Mouse (Mus musculus) forebrain, embryonic 10.5 days (tissue): ENCODE results near the gene Ttn. TPM values are rescaled to one million over a fixed set of nuclear protein-coding genes. Genes with fewer than 3 reads are reported as not detected.
"Not testable (repeated sequence)": the region's sequence is repeated elsewhere in the genome, so short reads cannot be mapped to it uniquely, and the experiment has no call there.

Experiments used
- DNase-seq: peaks from one replicate; pipeline ENCODE4 v3.0.0-alpha.2; 2017; ENCODE audit warnings: low spot score; ENCODE audit errors: extremely low spot score
- H3K27ac ChIP-seq: fragments of 300-500 bp; sonication (generic); 2 replicates; pipeline ENCODE4 v1.5.1; 2016; ENCODE audit warnings: mild to moderate bottlenecking
- H3K27me3 ChIP-seq: fragments of 300-500 bp; sonication (generic); 2 replicates; pipeline ENCODE4 v1.6.1; 2016; ENCODE audit warnings: mild to moderate bottlenecking; ENCODE audit not compliant: poor library complexity, severe bottlenecking
- H3K36me3 ChIP-seq: fragments of 300-500 bp; sonication (generic); replicated peaks from 2 replicates; pipeline ENCODE4 v1.6.1; 2016; ENCODE audit warnings: mild to moderate bottlenecking, moderate library complexity
- H3K4me1 ChIP-seq: fragments of 300-500 bp; sonication (generic); 2 replicates; pipeline ENCODE4 v1.6.1; 2016
- H3K4me3 ChIP-seq: fragments of 300-500 bp; sonication (generic); 2 replicates; pipeline ENCODE4 v1.5.1; 2016; ENCODE audit warnings: mild to moderate bottlenecking, moderate library complexity
- H3K9me3 ChIP-seq: fragments of 300-500 bp; sonication (generic); 2 replicates; pipeline ENCODE4 v1.6.1; 2016; ENCODE audit warnings: mild to moderate bottlenecking, moderate library complexity
- WGBS: fragments of 180-500 bp; shearing (Covaris S2); methylation state at CpG from one replicate; pipeline ENCODE4 v1.1.7; 2016; 5-methylcytosine and 5-hydroxymethylcytosine counted together
- polyA plus RNA-seq: library from polyadenylated mRNA; unstranded; fragments of >200 nt; fragmentation: Nextera tagmentation; extraction: Ambion mirVana; gene quantifications from 2 replicates; pipeline ENCODE4 v1.2.1, GENCODE M21; 2016

Gene Ttn
- polyA plus RNA-seq, result 0.01 and 0.05 TPM in 2 replicates

DNA sequence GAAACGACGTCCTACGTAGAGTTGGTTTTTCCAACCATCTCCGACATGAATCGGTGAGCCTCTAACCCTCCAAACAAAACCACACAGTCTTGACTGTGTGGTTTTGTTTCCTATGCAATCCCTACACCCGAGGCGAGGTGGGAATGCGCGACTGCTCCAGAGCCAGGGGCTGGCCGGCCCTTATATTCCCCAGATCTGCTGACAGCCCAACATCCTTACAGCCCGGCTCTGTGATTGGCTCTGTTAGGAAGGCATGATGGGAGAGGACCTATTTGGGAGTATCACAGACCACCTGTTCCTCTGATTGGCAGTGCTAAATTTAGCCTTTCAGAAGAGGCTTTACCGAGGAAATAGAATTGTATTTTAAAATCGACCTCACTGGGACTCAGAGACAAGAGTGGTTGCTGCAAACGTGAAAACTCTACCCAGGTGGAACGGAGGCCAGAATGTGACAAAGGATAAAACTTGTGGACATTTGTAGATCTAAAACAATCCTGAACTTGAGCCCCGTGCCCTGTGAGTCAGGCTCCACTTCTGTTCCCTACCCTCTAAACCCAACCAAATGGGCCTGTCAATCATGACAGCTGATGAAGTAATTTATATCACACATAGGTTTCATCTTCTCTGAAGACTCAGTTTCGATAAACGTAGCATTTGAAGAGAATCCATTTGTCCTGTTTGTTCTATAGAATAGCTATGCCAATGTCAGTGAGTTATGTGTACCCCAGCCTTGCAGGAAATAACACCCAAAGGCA is at the start of gene Ttn:
Gene Ttn (minus strand): TSS at position 157 of the 755 bp plus-strand sequence.
- WGBS, result 86% methylated on average over 18 of the region's 18 CpGs
- DNase-seq, result no peak
- no peaks in the 10 kb centered on the region for H3K36me3 ChIP-seq
- no peak within 1 kb of the TSS for H3K27ac ChIP-seq
- no peak within 1 kb of the TSS for H3K4me3 ChIP-seq
- no peaks in the 10 kb centered on the region for H3K27me3 ChIP-seq
- no peaks in the 10 kb centered on the region for H3K4me1 ChIP-seq
- H3K9me3 ChIP-seq, result no peaks in the 10 kb centered on the region

DNA sequence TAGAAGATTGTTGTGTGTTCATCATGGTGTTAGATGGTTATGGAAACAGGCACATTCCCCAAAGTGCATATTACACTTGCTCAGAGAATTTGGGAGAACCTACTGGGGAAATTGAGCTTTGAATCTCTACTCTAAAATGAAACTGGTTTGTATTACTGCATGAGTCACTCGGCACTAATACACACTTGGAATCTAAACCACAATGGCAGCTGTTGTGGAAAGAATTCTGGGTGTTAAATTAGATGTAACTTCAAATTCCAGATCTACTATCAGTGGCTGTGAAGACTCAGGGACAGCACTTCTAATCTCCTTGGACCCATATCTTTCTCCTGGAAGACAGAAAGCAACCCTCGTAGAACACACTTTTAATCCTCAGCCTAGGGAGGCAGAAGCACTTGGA is 38.3 kb upstream of the Ttn start:
- H3K27ac ChIP-seq, result no peak overlapping the region
- no peaks in the 10 kb centered on the region for H3K36me3 ChIP-seq
- H3K27me3 ChIP-seq, result no peaks in the 10 kb centered on the region
- WGBS, result 91% methylated on average over 2 of the region's 2 CpGs
- no peaks in the 10 kb centered on the region for H3K9me3 ChIP-seq
- no peak for DNase-seq
- no peak overlapping the region for H3K4me3 ChIP-seq
- H3K4me1 ChIP-seq, result no peaks in the 10 kb centered on the region

DNA sequence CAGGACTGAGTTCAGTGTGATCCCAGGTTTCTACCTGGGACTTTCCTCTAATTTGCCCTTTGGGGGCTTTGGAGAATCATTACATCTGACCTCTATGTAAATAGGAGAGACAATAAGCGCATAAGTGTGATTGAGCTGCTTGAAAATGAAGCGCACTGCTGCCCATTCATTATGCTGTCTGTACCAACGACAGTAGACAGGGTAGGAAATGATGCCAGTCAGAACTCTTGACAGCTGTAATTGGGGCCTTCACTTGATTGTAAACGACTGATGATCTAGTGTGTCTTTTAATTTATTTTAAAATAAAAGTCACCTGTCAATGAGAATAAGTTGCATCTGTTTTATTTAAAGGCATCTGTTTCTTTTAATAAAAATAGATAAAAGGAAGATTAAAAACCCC is 35.4 kb upstream of the Ttn start:
- Histone ChIP-seq H3K4me3 (no peak overlapping the region), H3K9me3 (no peaks in the 10 kb centered on the region), H3K27ac (no peak overlapping the region), H3K4me1 (no peaks in the 10 kb centered on the region), H3K27me3 (no peaks in the 10 kb centered on the region), H3K36me3 (no peaks in the 10 kb centered on the region)
- WGBS, result 87% methylated on average over 4 of the region's 4 CpGs
- DNase-seq, result no peak

DNA sequence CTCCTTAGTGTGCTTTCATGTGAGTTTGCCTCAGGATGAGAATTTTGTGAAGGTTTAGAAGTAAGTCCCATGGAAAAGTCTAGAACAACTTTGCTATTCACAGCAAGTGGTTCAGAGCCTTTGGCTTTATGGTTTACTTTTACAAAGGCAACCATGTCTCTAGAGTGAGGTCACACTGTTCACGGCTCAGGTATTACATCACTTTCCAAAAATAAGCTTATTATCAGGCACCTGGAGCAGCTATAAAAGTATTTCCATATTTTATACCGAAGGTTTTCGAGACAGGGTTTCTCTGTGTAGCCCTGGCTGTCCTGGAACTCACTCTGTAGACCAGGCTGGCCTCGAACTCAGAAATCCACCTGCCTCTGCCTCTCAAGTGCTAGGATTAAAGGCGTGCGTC is 31.1 kb upstream of the Ttn start:
- WGBS, result 94% methylated on average over 6 of the region's 6 CpGs
- DNase-seq, H3K4me3 ChIP-seq, H3K36me3 ChIP-seq, H3K27me3 ChIP-seq, H3K27ac ChIP-seq, H3K9me3 ChIP-seq, H3K4me1 ChIP-seq: not testable (repeated sequence)

DNA sequence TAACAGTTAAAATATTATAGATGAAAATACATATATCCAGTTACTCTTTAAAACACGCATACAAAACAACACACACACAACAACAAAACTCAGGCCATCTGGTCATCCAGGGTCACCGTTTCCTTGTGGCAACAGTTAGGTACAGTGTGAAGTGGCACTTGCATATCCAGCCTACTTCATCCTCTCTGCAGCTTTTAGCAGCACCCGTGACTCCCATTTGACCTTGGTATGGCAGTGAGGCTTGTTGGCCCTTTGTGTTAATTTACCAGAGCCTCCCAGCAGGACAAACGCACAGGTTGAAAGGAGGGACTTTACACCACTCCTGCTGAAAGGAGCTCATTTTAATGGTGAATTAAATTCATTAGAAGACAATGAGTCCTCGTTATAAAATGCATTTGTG is 29.6 kb upstream of the Ttn start:
- H3K4me1 ChIP-seq, result peaks cover 3% of the 10 kb centered on the region

DNA sequence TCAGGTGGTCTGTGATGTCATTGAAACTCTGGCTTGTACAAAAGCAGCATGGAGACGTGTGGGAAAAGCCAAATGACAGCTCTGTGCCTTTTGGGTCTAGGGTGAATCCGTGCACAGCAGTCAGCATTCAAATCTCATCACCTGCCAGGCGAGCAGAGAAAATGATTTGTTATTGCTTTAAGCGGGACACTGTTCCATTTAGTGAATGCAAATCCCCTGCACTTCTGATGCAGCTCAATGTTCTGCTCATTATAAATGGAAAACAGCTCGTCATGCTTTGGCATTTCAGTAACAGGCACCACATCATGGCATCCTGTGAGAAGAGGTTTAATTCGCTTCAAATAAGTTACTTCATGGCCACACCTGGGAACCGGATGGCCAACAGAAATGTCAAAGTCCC is 24.7 kb upstream of the Ttn start:
- Histone ChIP-seq H3K9me3 (no peaks in the 10 kb centered on the region), H3K36me3 (no peaks in the 10 kb centered on the region), H3K4me3 (no peak overlapping the region), H3K4me1 (peaks cover 1% of the 10 kb centered on the region), H3K27me3 (no peaks in the 10 kb centered on the region), H3K27ac (no peak overlapping the region)
- no peak for DNase-seq
- WGBS, result 83% methylated on average over 7 of the region's 7 CpGs

More for the DNA sequence above, 29.6 kb upstream of the Ttn start:
- 66% methylated on average over 5 of the region's 5 CpGs for WGBS
- Histone ChIP-seq H3K36me3 (no peaks in the 10 kb centered on the region), H3K4me3 (no peak overlapping the region), H3K27me3 (no peaks in the 10 kb centered on the region), H3K27ac (no peak overlapping the region), H3K9me3 (no peaks in the 10 kb centered on the region)
- DNase-seq, result no peak

DNA sequence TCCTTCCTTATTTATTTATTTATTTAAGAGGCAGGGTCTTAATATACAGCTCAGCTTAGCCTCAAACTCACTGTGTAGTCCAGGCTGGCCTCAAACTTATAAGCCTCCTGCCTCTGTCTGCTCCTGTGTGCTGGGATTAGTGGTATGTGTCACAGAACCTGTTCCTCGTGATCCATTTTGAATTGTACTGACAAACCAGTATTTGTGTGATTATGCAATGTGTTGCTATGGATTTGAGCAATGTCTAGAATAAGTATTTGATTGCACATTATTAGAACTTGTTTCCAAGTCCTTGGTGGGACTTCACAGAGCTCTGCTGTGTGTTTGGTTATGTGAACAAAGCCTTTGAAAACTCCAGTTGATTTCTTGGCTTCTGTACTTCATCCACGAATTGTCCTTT is 20.8 kb upstream of the Ttn start:
- H3K27ac ChIP-seq, result no peak overlapping the region
- H3K36me3 ChIP-seq, result no peaks in the 10 kb centered on the region
- H3K4me1 ChIP-seq, result no peaks in the 10 kb centered on the region
- H3K4me3 ChIP-seq, result no peak overlapping the region
- DNase-seq, result no peak
- WGBS, result 85% methylated on average over 2 of the region's 2 CpGs
- H3K27me3 ChIP-seq, result no peaks in the 10 kb centered on the region
- no peaks in the 10 kb centered on the region for H3K9me3 ChIP-seq

DNA sequence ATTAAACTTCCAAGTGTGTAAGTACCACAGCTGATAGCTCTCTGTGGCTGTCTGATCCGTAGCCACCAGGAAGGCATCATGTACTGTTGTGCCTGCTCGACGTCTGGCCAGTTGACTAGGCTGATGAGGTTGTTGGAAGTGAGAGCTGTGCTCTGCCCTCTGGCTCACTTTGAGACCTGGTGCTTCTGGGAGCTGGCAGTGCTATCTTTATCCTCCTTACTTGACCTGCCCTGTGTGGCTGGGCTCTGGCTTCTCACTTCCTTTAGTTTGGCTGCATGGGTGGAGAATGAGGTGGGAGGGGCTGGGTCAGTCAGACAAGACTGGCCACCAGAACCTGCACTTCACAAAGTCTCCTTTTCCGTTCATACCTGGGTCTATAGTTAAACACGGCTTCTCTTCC is 16.0 kb upstream of the Ttn start:
- 80% methylated on average over 5 of the region's 5 CpGs for WGBS
- H3K4me1 ChIP-seq, result no peaks in the 10 kb centered on the region
- no peak for DNase-seq
- H3K4me3 ChIP-seq, result no peak overlapping the region
- no peaks in the 10 kb centered on the region for H3K9me3 ChIP-seq
- no peaks in the 10 kb centered on the region for H3K27me3 ChIP-seq
- no peak overlapping the region for H3K27ac ChIP-seq
- H3K36me3 ChIP-seq, result no peaks in the 10 kb centered on the region

DNA sequence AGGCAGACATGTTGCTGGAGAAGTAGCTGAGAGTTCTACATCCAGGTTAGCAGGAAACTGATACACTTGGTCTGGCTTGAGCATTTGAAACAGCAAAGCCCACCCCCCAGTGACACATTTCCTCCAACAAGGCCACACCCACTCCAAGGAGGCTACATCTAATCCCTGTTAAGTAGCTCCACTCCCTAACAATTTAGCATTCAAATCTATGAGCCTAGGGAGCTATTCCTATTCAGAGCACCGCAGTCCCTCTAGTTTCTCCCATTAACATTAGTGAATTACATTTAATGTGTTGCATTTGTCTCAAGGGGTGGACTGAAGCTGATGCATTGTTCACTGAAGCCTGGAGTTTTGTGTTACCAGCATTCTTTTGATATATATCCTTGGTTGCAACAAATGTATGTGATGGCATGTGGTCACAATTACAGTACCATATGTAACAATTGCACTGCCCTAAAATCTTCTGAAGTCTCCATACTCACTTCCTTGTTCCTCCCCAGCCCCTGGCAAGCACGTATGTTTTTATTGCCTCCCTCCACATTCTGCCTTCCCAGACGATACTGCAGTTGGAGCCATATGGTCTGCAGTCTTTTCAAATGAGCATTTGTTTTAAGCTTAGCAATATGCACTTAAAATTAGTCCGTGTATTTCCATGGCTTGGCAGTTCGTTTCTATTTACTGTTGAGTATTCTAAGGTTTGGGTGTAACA is 10.3 kb upstream of the Ttn start:
- no peaks in the 10 kb centered on the region for H3K36me3 ChIP-seq
- no peak for DNase-seq

DNA sequence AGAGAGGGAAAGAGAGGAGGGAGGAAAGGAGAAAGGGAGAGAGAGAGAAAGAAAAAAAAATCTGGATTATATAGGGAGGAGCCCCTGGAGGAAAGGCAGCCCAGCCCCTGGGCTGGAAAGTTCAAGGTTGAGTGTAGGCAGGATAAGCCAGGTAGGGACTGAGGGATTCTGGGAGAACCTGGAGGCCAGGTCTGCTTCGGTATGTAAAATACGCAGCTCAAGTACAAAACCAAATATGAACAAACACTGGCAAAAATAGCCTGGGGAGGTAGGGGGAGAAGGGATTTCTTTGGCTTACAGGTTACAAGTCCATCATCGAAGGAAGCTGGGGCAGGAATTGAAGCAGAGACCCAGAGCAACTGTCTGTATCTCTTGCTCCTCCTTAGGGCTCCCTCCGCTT is 5.0 kb upstream of the Ttn start:
- no peak for DNase-seq
- H3K9me3 ChIP-seq, result no peaks in the 10 kb centered on the region
- H3K4me1 ChIP-seq, result no peaks in the 10 kb centered on the region
- H3K36me3 ChIP-seq, result no peaks in the 10 kb centered on the region
- 89% methylated on average over 4 of the region's 4 CpGs for WGBS
- H3K27ac ChIP-seq, result no peak overlapping the region
- no peak overlapping the region for H3K4me3 ChIP-seq
- no peaks in the 10 kb centered on the region for H3K27me3 ChIP-seq

More for the DNA sequence above, 10.3 kb upstream of the Ttn start:
- Histone ChIP-seq H3K27me3 (no peaks in the 10 kb centered on the region), H3K27ac (no peak overlapping the region), H3K4me3 (no peak overlapping the region), H3K4me1 (no peaks in the 10 kb centered on the region), H3K9me3 (no peaks in the 10 kb centered on the region)
- 87% methylated on average over 5 of the region's 5 CpGs for WGBS

DNA sequence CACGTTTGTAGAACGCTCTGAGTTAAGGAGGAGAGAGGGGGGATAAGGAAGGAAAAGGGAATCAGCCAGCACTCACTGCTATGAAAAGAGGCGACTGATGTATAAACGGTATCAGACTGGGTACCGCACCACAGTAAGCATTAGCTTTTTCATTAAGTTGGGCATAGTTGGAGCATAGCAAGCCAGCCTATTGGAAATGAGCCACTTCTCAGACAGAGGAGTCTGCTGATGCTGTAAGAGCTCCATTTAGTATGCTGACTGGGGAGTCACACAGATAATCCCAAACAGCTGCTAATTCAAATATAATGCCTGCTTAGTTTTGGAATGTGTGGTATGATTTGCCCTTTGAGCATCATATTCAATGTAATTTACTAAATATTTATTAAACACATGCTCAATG is 2.0 kb upstream of the Ttn start:
- Histone ChIP-seq H3K4me3 (no peak overlapping the region), H3K9me3 (no peaks in the 10 kb centered on the region), H3K4me1 (no peaks in the 10 kb centered on the region), H3K27ac (no peak overlapping the region), H3K27me3 (no peaks in the 10 kb centered on the region), H3K36me3 (no peaks in the 10 kb centered on the region)
- DNase-seq, result no peak
- 83% methylated on average over 5 of the region's 5 CpGs for WGBS

DNA sequence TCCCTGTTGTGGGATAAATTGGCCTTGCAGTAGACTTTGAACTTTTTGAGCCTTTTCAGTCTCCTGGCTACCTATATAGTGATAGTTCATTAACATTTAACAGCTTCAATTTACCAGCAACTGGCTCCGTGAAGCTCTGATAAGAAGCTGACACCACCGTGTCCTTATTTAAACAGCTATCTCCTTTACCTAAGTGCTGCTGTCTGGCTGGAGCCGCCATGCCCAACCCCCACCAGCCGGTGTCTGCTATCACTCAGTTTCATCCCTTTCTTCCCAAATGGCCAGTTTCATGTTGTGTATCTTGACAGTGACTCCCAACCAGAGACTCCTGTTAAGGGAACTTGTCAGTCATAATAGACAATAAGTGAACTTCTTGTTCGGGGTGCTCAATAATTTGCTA is 1.3 kb upstream of the Ttn start:
- Histone ChIP-seq H3K36me3 (no peaks in the 10 kb centered on the region), H3K9me3 (no peaks in the 10 kb centered on the region), H3K4me3 (no peak overlapping the region), H3K27ac (no peak overlapping the region), H3K4me1 (no peaks in the 10 kb centered on the region), H3K27me3 (no peaks in the 10 kb centered on the region)
- WGBS, result 79% methylated on average over 5 of the region's 5 CpGs
- no peak for DNase-seq

DNA sequence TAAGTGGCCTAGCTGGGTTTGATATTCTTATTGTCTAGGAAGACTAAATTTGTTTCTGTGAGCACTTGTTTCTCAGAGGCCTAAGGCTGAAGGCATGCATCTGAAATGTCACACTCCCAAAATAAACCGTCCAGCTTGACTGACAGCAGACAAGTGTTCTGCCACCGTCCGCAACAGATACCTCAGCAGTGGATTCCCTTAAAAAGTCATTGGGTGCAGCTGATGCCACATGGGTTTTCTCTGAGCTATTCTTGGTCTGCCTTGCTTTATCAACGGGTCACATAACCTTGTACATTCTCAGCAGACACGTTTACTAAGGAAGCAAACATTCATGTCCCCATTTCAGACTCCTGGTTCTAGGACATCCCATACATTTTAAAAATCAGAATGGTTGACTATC is 630 bp downstream of the Ttn start:
- Histone ChIP-seq H3K36me3 (no peaks in the 10 kb centered on the region), H3K4me1 (no peaks in the 10 kb centered on the region), H3K4me3 (no peak overlapping the region), H3K27me3 (no peaks in the 10 kb centered on the region), H3K27ac (no peak overlapping the region), H3K9me3 (no peaks in the 10 kb centered on the region)
- DNase-seq, result no peak
- WGBS, result 85% methylated on average over 5 of the region's 5 CpGs
